Mouse (Mus musculus): Measurements from ENCODE around the gene Cpxm2. TPM values are rescaled to one million over a fixed set of nuclear protein-coding genes. Genes with fewer than 3 reads are reported as not detected.
A peak's percentile ranks its signal among the peaks of the same experiment; 100 is the strongest.

Gene Cpxm2
- polyA plus RNA-seq, 1 experiment from 2014 or later = 1.6 TPM

DNA sequence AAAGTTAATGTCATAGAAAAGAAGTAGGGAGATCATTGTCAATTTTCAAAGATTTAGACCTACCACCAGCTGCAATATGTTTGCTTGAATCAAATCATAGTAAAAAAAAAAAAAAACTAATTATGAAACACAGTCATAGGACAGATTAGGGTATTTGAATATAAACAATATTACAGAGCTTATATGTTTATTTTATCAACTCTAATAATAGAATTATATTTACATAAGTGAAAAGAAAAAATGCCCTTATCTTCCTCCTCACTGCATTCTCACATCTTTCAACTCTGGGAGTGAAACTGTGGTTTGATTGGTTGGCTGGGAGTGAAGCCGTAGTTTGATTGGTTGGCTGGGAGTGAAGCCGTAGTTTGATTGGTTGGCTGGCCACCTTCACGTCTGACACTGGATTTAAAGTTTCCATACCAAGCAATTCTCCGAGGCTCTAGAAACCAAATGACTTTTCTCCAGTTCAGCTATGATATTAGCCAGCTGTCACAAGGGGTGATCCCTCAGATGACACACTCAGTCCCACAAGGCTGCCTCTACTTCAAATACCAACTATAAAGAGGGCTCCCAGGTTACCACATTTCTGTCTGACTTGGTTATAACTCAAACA, 27.2 kb upstream of the Cpxm2 start:
- Histone ChIP-seq H3K9ac (ENCODE audit: low read depth, low read length) (no peak overlapping the region), H3K36me3 (ENCODE audit: control insufficient read depth, insufficient read depth, low read length) (no peaks in the 10 kb centered on the region), H3K27ac (ENCODE audit: low read length) (no peak overlapping the region), H3K4me3 (ENCODE audit: low read depth, low read length) (no peak overlapping the region), H3K4me2 (ENCODE audit: low read length) (no peak overlapping the region), H3K4me1 (ENCODE audit: control insufficient read depth, insufficient read depth, low read length) (peaks cover 9% of the 10 kb centered on the region), H3K27me3 (ENCODE audit: control insufficient read depth, insufficient read depth, low read depth, low read length) (no peaks in the 10 kb centered on the region; the same call in 1 of the 2 replicates), H3K9me3 (replicated peaks; ENCODE audit: control insufficient read depth, low read length, poor library complexity, severe bottlenecking) (no peaks in the 10 kb centered on the region)
- 94% methylated on average over 4 of the region's 4 CpGs for WGBS
- ATAC-seq = no peak

DNA sequence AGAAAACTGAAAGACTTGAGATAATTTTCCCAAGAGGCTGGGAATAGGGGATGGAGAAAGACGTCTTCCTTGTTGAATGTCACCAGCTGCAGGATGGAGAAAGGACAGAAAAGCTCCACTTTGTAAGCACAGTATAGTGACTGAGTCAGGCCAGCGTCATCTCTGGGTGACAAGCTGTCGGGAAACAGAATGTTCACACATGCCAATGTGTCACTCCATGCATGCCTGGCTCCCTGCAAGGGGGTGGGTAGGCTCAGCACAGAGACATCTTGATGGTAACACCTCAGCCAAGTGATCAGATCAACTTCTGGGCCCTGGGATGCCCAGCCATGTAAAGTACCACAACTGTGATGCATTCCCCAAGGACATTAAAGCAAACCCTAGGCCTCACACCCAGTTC, 26.5 kb upstream of the Cpxm2 start:
- 88% methylated on average over 3 of the region's 3 CpGs for WGBS
- ATAC-seq = no peak

DNA sequence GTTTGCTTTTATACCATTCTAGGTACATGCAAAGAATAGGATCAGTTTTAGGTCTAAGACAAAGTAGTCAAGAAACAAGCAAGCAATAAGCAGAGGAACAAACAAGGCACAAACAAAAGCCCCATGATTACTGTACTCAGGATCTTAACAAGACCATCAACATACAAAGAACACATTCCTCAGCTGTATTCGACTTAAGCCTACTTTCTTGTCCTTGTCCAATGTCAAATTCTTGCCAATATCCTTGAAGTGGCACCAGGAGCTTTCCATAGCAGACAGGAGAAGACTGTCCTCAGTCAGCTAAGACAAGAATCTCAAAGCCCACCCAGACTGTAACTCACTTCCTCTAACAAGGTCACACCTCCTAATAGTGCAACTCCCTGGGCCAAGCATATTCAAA, 24.5 kb upstream of the Cpxm2 start:
- H3K4me2 ChIP-seq (ENCODE audit: low read length) = no peak overlapping the region
- H3K4me1 ChIP-seq (ENCODE audit: control insufficient read depth, insufficient read depth, low read length) = peaks cover 4% of the 10 kb centered on the region
- H3K4me3 ChIP-seq (ENCODE audit: low read depth, low read length) = no peak overlapping the region
- no peak for ATAC-seq
- H3K27me3 ChIP-seq (ENCODE audit: control insufficient read depth, insufficient read depth, low read depth, low read length) = no peaks in the 10 kb centered on the region
- 43% methylated on average over 1 of the region's 1 CpGs for WGBS
- no peaks in the 10 kb centered on the region for H3K9me3 ChIP-seq (replicated peaks; ENCODE audit: control insufficient read depth, low read length, poor library complexity, severe bottlenecking)
- H3K27ac ChIP-seq (ENCODE audit: low read length) = no peak overlapping the region
- H3K36me3 ChIP-seq (ENCODE audit: control insufficient read depth, insufficient read depth, low read length) = no peaks in the 10 kb centered on the region
- H3K9ac ChIP-seq (ENCODE audit: low read depth, low read length) = no peak overlapping the region

More for the DNA sequence above, 26.5 kb upstream of the Cpxm2 start:
- H3K27me3 ChIP-seq (ENCODE audit: control insufficient read depth, insufficient read depth, low read depth, low read length) = no peaks in the 10 kb centered on the region; the same call in 1 of the 2 replicates
- H3K36me3 ChIP-seq (ENCODE audit: control insufficient read depth, insufficient read depth, low read length) = no peaks in the 10 kb centered on the region
- no peak overlapping the region for H3K4me2 ChIP-seq (ENCODE audit: low read length)
- H3K9ac ChIP-seq (ENCODE audit: low read depth, low read length) = no peak overlapping the region
- no peak overlapping the region for H3K4me3 ChIP-seq (ENCODE audit: low read depth, low read length)
- no peak overlapping the region for H3K27ac ChIP-seq (ENCODE audit: low read length)
- no peaks in the 10 kb centered on the region for H3K9me3 ChIP-seq (replicated peaks; ENCODE audit: control insufficient read depth, low read length, poor library complexity, severe bottlenecking)
- peaks cover 9% of the 10 kb centered on the region for H3K4me1 ChIP-seq (ENCODE audit: control insufficient read depth, insufficient read depth, low read length)

DNA sequence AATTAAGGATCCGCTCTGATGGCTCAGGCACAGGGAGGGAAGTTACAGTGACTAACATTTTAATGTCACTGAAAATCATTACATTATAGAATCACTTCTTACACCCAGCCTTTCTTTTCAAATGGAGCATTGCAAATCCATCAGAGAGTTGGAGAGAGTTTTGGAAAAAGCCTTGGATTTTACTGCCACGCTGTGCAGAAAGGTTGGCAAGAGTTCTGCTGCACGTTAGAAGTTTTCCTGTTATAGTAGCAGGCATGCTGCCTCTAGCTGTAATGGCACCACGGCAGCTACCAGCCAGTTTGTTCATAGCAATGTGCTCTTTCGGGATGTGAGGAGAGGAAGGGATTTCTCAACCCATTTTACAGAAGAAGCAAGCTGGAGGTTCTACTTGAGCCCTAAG, 20.2 kb upstream of the Cpxm2 start:
- no peak overlapping the region for H3K27ac ChIP-seq (ENCODE audit: low read length)
- H3K27me3 ChIP-seq (ENCODE audit: control insufficient read depth, insufficient read depth, low read depth, low read length) = no peaks in the 10 kb centered on the region

DNA sequence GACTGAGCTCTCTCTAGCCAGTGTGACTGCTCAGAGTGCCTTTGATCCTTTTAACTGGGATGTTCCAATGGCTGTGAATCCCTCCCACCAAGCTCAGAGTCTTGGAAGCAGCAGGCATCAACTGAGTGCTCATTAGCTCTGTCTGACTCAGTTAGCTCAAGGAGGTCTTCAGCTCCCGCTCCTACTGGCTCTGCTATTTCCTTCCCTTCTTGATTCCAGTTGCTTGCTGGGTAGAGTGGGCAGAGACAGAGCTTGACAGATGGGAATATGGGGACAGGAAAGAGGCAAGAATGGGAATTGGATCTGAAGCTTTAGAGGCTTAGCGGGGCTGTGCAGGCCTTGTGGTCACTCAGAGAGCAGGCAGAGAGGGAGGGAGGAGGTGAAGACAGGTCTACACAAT, 19.8 kb upstream of the Cpxm2 start:
- Histone ChIP-seq H3K4me3 (ENCODE audit: low read depth, low read length) (no peak overlapping the region), H3K4me1 (ENCODE audit: control insufficient read depth, insufficient read depth, low read length) (peaks cover 19% of the 10 kb centered on the region), H3K9ac (ENCODE audit: low read depth, low read length) (no peak overlapping the region), H3K9me3 (replicated peaks; ENCODE audit: control insufficient read depth, low read length, poor library complexity, severe bottlenecking) (no peaks in the 10 kb centered on the region), H3K27me3 (ENCODE audit: control insufficient read depth, insufficient read depth, low read depth, low read length) (no peaks in the 10 kb centered on the region), H3K36me3 (ENCODE audit: control insufficient read depth, insufficient read depth, low read length) (no peaks in the 10 kb centered on the region), H3K4me2 (ENCODE audit: low read length) (no peak overlapping the region), H3K27ac (ENCODE audit: low read length) (no peak overlapping the region)
- WGBS = 72% methylated on average over 2 of the region's 2 CpGs
- no peak for ATAC-seq

More for the DNA sequence above, 20.2 kb upstream of the Cpxm2 start:
- Histone ChIP-seq H3K4me2 (ENCODE audit: low read length) (no peak overlapping the region), H3K36me3 (ENCODE audit: control insufficient read depth, insufficient read depth, low read length) (no peaks in the 10 kb centered on the region), H3K4me3 (ENCODE audit: low read depth, low read length) (no peak overlapping the region), H3K9ac (ENCODE audit: low read depth, low read length) (no peak overlapping the region), H3K9me3 (replicated peaks; ENCODE audit: control insufficient read depth, low read length, poor library complexity, severe bottlenecking) (no peaks in the 10 kb centered on the region), H3K4me1 (ENCODE audit: control insufficient read depth, insufficient read depth, low read length) (peaks cover 19% of the 10 kb centered on the region)
- ATAC-seq = no peak
- 81% methylated on average over 5 of the region's 5 CpGs for WGBS

DNA sequence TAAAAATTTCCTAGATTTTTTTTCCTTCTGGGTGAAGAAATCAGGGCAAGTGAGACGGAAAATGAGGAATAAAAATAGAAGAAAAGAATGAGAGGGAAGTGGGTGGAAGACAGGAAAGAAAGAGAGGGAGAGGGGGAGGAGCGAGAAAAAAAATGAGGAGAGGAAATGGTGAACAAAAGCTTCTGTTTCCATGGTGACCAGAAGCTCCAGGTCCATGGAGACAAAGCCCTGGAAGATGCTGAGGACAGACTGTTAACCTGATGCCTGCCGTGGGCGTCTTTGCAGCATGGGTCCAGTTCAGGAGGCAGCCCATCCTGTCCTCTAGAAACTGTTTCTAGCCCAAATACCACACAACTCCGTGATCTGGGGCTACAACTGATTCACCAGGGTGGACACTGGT, 17.7 kb upstream of the Cpxm2 start:
- Histone ChIP-seq H3K4me2 (ENCODE audit: low read length) (no peak overlapping the region), H3K27ac (ENCODE audit: low read length) (peak overlapping the region; percentile 81), H3K9ac (ENCODE audit: low read depth, low read length) (no peak overlapping the region), H3K4me1 (ENCODE audit: control insufficient read depth, insufficient read depth, low read length) (peaks cover 19% of the 10 kb centered on the region), H3K9me3 (replicated peaks; ENCODE audit: control insufficient read depth, low read length, poor library complexity, severe bottlenecking) (no peaks in the 10 kb centered on the region), H3K36me3 (ENCODE audit: control insufficient read depth, insufficient read depth, low read length) (no peaks in the 10 kb centered on the region), H3K27me3 (ENCODE audit: control insufficient read depth, insufficient read depth, low read depth, low read length) (no peaks in the 10 kb centered on the region), H3K4me3 (ENCODE audit: low read depth, low read length) (no peak overlapping the region)
- ATAC-seq = peak; percentile 67
- 34% methylated on average over 5 of the region's 5 CpGs for WGBS

DNA sequence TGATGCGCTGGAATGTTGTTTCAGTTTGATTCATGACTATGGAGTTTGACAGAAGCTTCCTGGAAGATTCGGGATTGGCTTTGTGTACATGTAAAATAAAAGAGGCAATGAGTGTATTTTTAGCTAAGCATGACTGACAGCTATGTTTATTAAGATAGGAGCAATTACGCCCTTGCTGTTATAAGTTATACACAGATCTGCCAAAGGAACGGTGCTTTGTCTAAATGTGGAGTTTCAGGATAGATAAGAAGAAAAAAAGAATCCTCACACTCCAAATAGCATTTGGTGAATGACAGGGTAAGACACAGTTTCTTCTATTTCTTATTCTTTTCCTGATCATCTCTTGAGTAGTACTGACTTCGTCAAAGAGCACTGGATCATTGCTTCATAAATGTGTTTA, 17.2 kb upstream of the Cpxm2 start:
- H3K4me2 ChIP-seq (ENCODE audit: low read length) = no peak overlapping the region
- H3K4me1 ChIP-seq (ENCODE audit: control insufficient read depth, insufficient read depth, low read length) = peaks cover 19% of the 10 kb centered on the region
- no peaks in the 10 kb centered on the region for H3K27me3 ChIP-seq (ENCODE audit: control insufficient read depth, insufficient read depth, low read depth, low read length)
- H3K27ac ChIP-seq (ENCODE audit: low read length) = peak overlapping the region; percentile 81
- H3K9me3 ChIP-seq (replicated peaks; ENCODE audit: control insufficient read depth, low read length, poor library complexity, severe bottlenecking) = no peaks in the 10 kb centered on the region
- ATAC-seq = no peak
- H3K36me3 ChIP-seq (ENCODE audit: control insufficient read depth, insufficient read depth, low read length) = no peaks in the 10 kb centered on the region
- H3K9ac ChIP-seq (ENCODE audit: low read depth, low read length) = no peak overlapping the region
- H3K4me3 ChIP-seq (ENCODE audit: low read depth, low read length) = no peak overlapping the region
- WGBS = 69% methylated on average over 5 of the region's 5 CpGs

DNA sequence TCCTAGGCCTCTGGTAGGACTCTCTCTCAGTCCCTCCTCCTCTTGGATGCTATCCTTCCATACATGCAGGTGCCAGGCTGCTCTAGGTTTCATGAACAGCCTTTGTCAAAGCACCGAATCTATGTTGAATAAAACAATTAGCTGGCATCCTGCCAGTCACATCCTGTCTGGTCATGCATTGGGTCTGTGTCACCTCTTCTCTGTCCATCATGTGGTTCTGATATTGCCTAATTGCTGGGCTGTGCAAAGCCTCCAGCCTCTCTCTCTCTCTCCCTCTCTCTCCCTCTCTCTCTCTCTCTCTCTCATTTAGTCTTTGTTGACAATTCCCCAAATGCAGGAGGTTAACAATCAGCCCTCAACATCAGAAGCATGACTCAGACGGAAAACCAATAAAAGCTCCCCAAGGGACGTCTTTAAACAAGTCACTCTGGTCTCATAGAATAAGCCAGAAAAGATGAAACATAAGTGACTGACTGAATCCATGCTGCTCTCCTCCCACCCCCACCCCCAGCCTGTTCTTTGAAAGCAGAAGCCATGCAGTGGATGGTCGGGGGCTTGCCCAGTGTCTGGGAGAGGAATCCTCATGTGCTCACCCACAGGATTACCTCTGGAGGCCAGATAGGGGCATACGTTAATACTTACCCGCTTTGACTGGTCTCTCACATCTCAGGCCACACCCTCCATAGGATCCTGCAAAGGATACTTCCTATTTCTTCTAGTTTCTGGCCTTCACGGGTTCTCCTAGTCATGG, 15.1 kb upstream of the Cpxm2 start:
- H3K9me3 ChIP-seq (replicated peaks; ENCODE audit: control insufficient read depth, low read length, poor library complexity, severe bottlenecking) = no peaks in the 10 kb centered on the region
- no peak overlapping the region for H3K27ac ChIP-seq (ENCODE audit: low read length)
- H3K4me1 ChIP-seq (ENCODE audit: control insufficient read depth, insufficient read depth, low read length) = peaks cover 19% of the 10 kb centered on the region
- WGBS = 35% methylated on average over 7 of the region's 7 CpGs
- no peak overlapping the region for H3K9ac ChIP-seq (ENCODE audit: low read depth, low read length)
- H3K27me3 ChIP-seq (ENCODE audit: control insufficient read depth, insufficient read depth, low read depth, low read length) = no peaks in the 10 kb centered on the region
- H3K4me3 ChIP-seq (ENCODE audit: low read depth, low read length) = no peak overlapping the region
- no peaks in the 10 kb centered on the region for H3K36me3 ChIP-seq (ENCODE audit: control insufficient read depth, insufficient read depth, low read length)
- H3K4me2 ChIP-seq (ENCODE audit: low read length) = no peak overlapping the region
- peak; percentile 57 for ATAC-seq

DNA sequence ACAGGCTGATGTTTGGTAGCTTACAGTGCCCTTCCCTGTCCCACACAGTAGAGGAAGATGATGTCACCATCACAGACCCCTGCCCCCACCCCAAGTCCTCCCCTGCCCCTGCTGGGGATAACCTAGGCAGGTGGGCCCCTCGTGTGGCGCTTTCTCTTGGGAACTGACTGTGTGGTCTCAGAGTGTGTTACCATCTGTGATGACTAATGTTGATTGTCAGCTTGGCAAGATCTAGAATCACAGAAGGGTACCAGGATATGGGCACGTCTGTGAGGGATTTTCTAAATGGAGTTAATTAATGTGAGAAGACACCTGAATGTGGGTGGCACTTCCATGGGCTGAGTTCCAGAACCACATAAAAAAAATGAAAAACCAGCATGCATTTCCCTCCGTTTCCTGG, 12.7 kb upstream of the Cpxm2 start:
- H3K27me3 ChIP-seq (ENCODE audit: control insufficient read depth, insufficient read depth, low read depth, low read length) = no peaks in the 10 kb centered on the region
- H3K36me3 ChIP-seq (ENCODE audit: control insufficient read depth, insufficient read depth, low read length) = no peaks in the 10 kb centered on the region
- no peak for ATAC-seq
- no peak overlapping the region for H3K4me2 ChIP-seq (ENCODE audit: low read length)
- H3K9me3 ChIP-seq (replicated peaks; ENCODE audit: control insufficient read depth, low read length, poor library complexity, severe bottlenecking) = no peaks in the 10 kb centered on the region
- peaks cover 14% of the 10 kb centered on the region for H3K4me1 ChIP-seq (ENCODE audit: control insufficient read depth, insufficient read depth, low read length)
- H3K4me3 ChIP-seq (ENCODE audit: low read depth, low read length) = no peak overlapping the region
- H3K27ac ChIP-seq (ENCODE audit: low read length) = no peak overlapping the region
- H3K9ac ChIP-seq (ENCODE audit: low read depth, low read length) = no peak overlapping the region
- WGBS = 69% methylated on average over 4 of the region's 4 CpGs

All from midbrain, embryonic 16.5 days (tissue).